Mouse (Mus musculus) gastrocnemius, adult 2 months (tissue): ENCODE measurements around the gene Clasp1. TPM values are rescaled to one million over a fixed set of nuclear protein-coding genes. Genes with fewer than 3 reads are reported as not detected.

Experiments
- DNase-seq: peaks from one replicate; pipeline ENCODE4 v3.0.0; 2022
- H3K27ac ChIP-seq: fragments of 200-600 bp; 2 replicates; pipeline ENCODE4 v1.8.1; 2022; ENCODE audit warnings: mild to moderate bottlenecking
- H3K4me3 ChIP-seq: fragments of 200-600 bp; 2 replicates; pipeline ENCODE4 v1.8.1; 2022; ENCODE audit warnings: mild to moderate bottlenecking, moderate library complexity
- CTCF ChIP-seq: fragments of 200-600 bp; IDR thresholded peaks from 2 replicates; pipeline ENCODE4 v1.8.1; 2022; ENCODE audit warnings: antibody characterized with exemption, mild to moderate bottlenecking, moderate library complexity
- intact Hi-C: fragments of 180-260 bp; cut with DNase I; formaldehyde crosslinking; loops from one replicate; pipeline ENCODE4 v1.15.1; 2025
- total RNA-seq, 2 experiments: library from RNA; stranded (reverse); gene quantifications; 2 replicates each; pipeline ENCODE4 v1.2.3; 2021

The Clasp1 gene
- total RNA-seq, 2 experiments from 2014 or later = 45.9 to 50.5 TPM

GRCm38 (mm10) chr1:118444988-118445387 lies 56.1 kb downstream of the Clasp1 start:
- intact Hi-C loops = no loop called here
- peak; percentile 70 for DNase-seq
- peak overlapping the region; percentile 92 for H3K27ac ChIP-seq
- H3K4me3 ChIP-seq = peak overlapping the region; percentile 52
- no peak for TF ChIP-seq CTCF

GRCm38 (mm10) chr1:118445441-118445840 lies 56.6 kb downstream of the Clasp1 start:
- intact Hi-C loops = no loop called here
- H3K4me3 ChIP-seq = peak overlapping the region; percentile 52
- no peak for TF ChIP-seq CTCF
- H3K27ac ChIP-seq = peak overlapping the region; percentile 92
- peak; percentile 68 for DNase-seq

GRCm38 (mm10) chr1:118446006-118446405 lies 57.1 kb downstream of the Clasp1 start:
- Histone ChIP-seq H3K27ac (peak overlapping the region; percentile 92), H3K4me3 (peak overlapping the region; percentile 52)
- intact Hi-C loops = no loop called here
- TF ChIP-seq CTCF = no peak
- DNase-seq = no peak

GRCm38 (mm10) chr1:118447131-118447530 lies 58.3 kb downstream of the Clasp1 start:
- no peak overlapping the region for H3K4me3 ChIP-seq
- TF ChIP-seq CTCF = no peak
- no peak for DNase-seq
- intact Hi-C loops = no loop called here
- peak overlapping the region; percentile 46 for H3K27ac ChIP-seq

GRCm38 (mm10) chr1:118448214-118448613 lies 59.4 kb downstream of the Clasp1 start:
- Histone ChIP-seq H3K27ac (peak overlapping the region; percentile 35), H3K4me3 (no peak overlapping the region)
- DNase-seq = no peak
- no peak for TF ChIP-seq CTCF
- intact Hi-C loops = no loop called here

GRCm38 (mm10) chr1:118450891-118451450 lies 62.1 kb downstream of the Clasp1 start:
- Histone ChIP-seq H3K4me3 (no peak overlapping the region), H3K27ac (no peak overlapping the region)
- intact Hi-C loops = no loop called here
- DNase-seq = no peak
- TF ChIP-seq CTCF = no peak

- peak; percentile 43 for DNase-seq
- H3K27ac ChIP-seq = peak overlapping the region; percentile 62
- intact Hi-C loops = no loop called here
- H3K4me3 ChIP-seq = no peak overlapping the region
- no peak for TF ChIP-seq CTCF
Measured at GRCm38 (mm10) chr1:118453577-118453976, 64.7 kb downstream of the Clasp1 start.

GRCm38 (mm10) chr1:118454817-118455216 lies 66.0 kb downstream of the Clasp1 start:
- Histone ChIP-seq H3K27ac (no peak overlapping the region; the same call in 1 of the 2 replicates), H3K4me3 (no peak overlapping the region)
- intact Hi-C loops = loop anchor here (5.0 kb wide), 2 partner anchors 38 to 133 kb away; partner anchors contain the start of gene Nifk
- no peak for TF ChIP-seq CTCF
- DNase-seq = no peak

GRCm38 (mm10) chr1:118457256-118457882 lies 68.5 kb downstream of the Clasp1 start:
- peak overlapping the region; percentile 55 for H3K4me3 ChIP-seq
- H3K27ac ChIP-seq = peak overlapping the region; percentile 100
- TF ChIP-seq CTCF = no peak
- DNase-seq = peak; percentile 66
- intact Hi-C loops = loop anchor here (5.0 kb wide), 2 partner anchors 40 to 135 kb away; partner anchors contain the start of gene Nifk

GRCm38 (mm10) chr1:118457883-118458259 lies 69.0 kb downstream of the Clasp1 start:
- Histone ChIP-seq H3K27ac (peak overlapping the region; percentile 100), H3K4me3 (peak overlapping the region; percentile 55)
- DNase-seq = no peak
- no peak for TF ChIP-seq CTCF
- intact Hi-C loops = loop anchor here (1.0 to 5.0 kb wide), 3 partner anchors 41 to 136 kb away; partner anchors contain the start of genes Clasp1 and Nifk

- TF ChIP-seq CTCF = no peak
- peak overlapping the region; percentile 80 for H3K4me3 ChIP-seq
- intact Hi-C loops = loop anchor here (1.0 to 5.0 kb wide), 3 partner anchors 41 to 136 kb away; partner anchors contain the start of genes Clasp1 and Nifk
- DNase-seq = no peak
- peak overlapping the region; percentile 100 for H3K27ac ChIP-seq
Measured at GRCm38 (mm10) chr1:118458279-118458678, 69.4 kb downstream of the Clasp1 start.

- Histone ChIP-seq H3K4me3 (peak overlapping the region; percentile 80), H3K27ac (peak overlapping the region; percentile 100)
- intact Hi-C loops = loop anchor here (1.0 to 5.0 kb wide), 3 partner anchors 42 to 137 kb away; partner anchors contain the start of genes Clasp1 and Nifk
Measured at GRCm38 (mm10) chr1:118458963-118459920, 70.4 kb downstream of the Clasp1 start.

GRCm38 (mm10) chr1:118460716-118461115 lies 71.9 kb downstream of the Clasp1 start:
- no peak for TF ChIP-seq CTCF
- intact Hi-C loops = loop anchor here (5.0 kb wide), 1 partner anchor 93 kb away; no protein-coding TSS in a partner anchor
- no peak overlapping the region for H3K27ac ChIP-seq
- no peak overlapping the region for H3K4me3 ChIP-seq
- no peak for DNase-seq

More at GRCm38 (mm10) chr1:118458963-118459920, 70.4 kb downstream of the Clasp1 start:
- DNase-seq = peak; percentile 94
- peak; percentile 77 for TF ChIP-seq CTCF
